Mouse (Mus musculus): Measurements from ENCODE around the gene Sag. TPM values are rescaled to one million over a fixed set of nuclear protein-coding genes. Genes with fewer than 3 reads are reported as not detected.

Gene Sag
- polyA plus RNA-seq, 1 experiment from 2014 or later = 0.50 TPM

GRCm38 (mm10) chr1:87854851-87855251 lies 51.4 kb downstream of the Sag start:
- Histone ChIP-seq H3K36me3 (ENCODE audit: control insufficient read depth, insufficient read depth) (no peaks in the 10 kb centered on the region), H3K4me1 (ENCODE audit: control insufficient read depth, low read depth, low read length) (peaks cover 36% of the 10 kb centered on the region), H3K27me3 (ENCODE audit: control insufficient read depth, insufficient read depth, low read depth, low read length) (no peaks in the 10 kb centered on the region), H3K9ac (ENCODE audit: low read depth, low read length) (no peak overlapping the region), H3K4me2 (ENCODE audit: low read depth, low read length) (peak overlapping the region; percentile 94; the same call in 1 of the 2 replicates), H3K9me3 (replicated peaks; ENCODE audit: control insufficient read depth, low read length) (no peaks in the 10 kb centered on the region), H3K27ac (ENCODE audit: low read length) (no peak overlapping the region), H3K4me3 (ENCODE audit: low read depth, low read length) (peak overlapping the region; percentile 86)
- ATAC-seq (ENCODE audit: low read depth) = no peak
- WGBS (ENCODE audit: insufficient replicate concordance) = 17% methylated on average over 2 of the region's 2 CpGs

- Histone ChIP-seq H3K4me3 (ENCODE audit: low read depth, low read length) (no peak overlapping the region), H3K9me3 (replicated peaks; ENCODE audit: control insufficient read depth, low read length) (no peaks in the 10 kb centered on the region), H3K36me3 (ENCODE audit: control insufficient read depth, insufficient read depth) (no peaks in the 10 kb centered on the region), H3K9ac (ENCODE audit: low read depth, low read length) (no peak overlapping the region), H3K27me3 (ENCODE audit: control insufficient read depth, insufficient read depth, low read depth, low read length) (no peaks in the 10 kb centered on the region), H3K4me1 (ENCODE audit: control insufficient read depth, low read depth, low read length) (peaks cover 36% of the 10 kb centered on the region), H3K4me2 (ENCODE audit: low read depth, low read length) (no peak overlapping the region), H3K27ac (ENCODE audit: low read length) (no peak overlapping the region)
- 81% methylated on average over 1 of the region's 1 CpGs for WGBS (ENCODE audit: insufficient replicate concordance)
- ATAC-seq (ENCODE audit: low read depth) = no peak
Measured at GRCm38 (mm10) chr1:87855522-87855921, 52.0 kb downstream of the Sag start.

GRCm38 (mm10) chr1:87856823-87857222 lies 53.3 kb downstream of the Sag start:
- H3K4me1 ChIP-seq (ENCODE audit: control insufficient read depth, low read depth, low read length) = peaks cover 36% of the 10 kb centered on the region
- no peak overlapping the region for H3K9ac ChIP-seq (ENCODE audit: low read depth, low read length)
- H3K4me3 ChIP-seq (ENCODE audit: low read depth, low read length) = no peak overlapping the region
- H3K4me2 ChIP-seq (ENCODE audit: low read depth, low read length) = no peak overlapping the region
- WGBS (ENCODE audit: insufficient replicate concordance) = 44% methylated on average over 3 of the region's 3 CpGs
- H3K27ac ChIP-seq (ENCODE audit: low read length) = no peak overlapping the region
- H3K36me3 ChIP-seq (ENCODE audit: control insufficient read depth, insufficient read depth) = no peaks in the 10 kb centered on the region
- no peak for ATAC-seq (ENCODE audit: low read depth)
- H3K9me3 ChIP-seq (replicated peaks; ENCODE audit: control insufficient read depth, low read length) = no peaks in the 10 kb centered on the region
- H3K27me3 ChIP-seq (ENCODE audit: control insufficient read depth, insufficient read depth, low read depth, low read length) = no peaks in the 10 kb centered on the region

- Histone ChIP-seq H3K9ac (ENCODE audit: low read depth, low read length) (no peak overlapping the region), H3K4me1 (ENCODE audit: control insufficient read depth, low read depth, low read length) (peaks cover 30% of the 10 kb centered on the region), H3K9me3 (replicated peaks; ENCODE audit: control insufficient read depth, low read length) (no peaks in the 10 kb centered on the region), H3K4me2 (ENCODE audit: low read depth, low read length) (no peak overlapping the region), H3K36me3 (ENCODE audit: control insufficient read depth, insufficient read depth) (no peaks in the 10 kb centered on the region), H3K4me3 (ENCODE audit: low read depth, low read length) (no peak overlapping the region), H3K27me3 (ENCODE audit: control insufficient read depth, insufficient read depth, low read depth, low read length) (no peaks in the 10 kb centered on the region), H3K27ac (ENCODE audit: low read length) (no peak overlapping the region)
- WGBS (ENCODE audit: insufficient replicate concordance) = 77% methylated on average over 1 of the region's 1 CpGs
- no peak for ATAC-seq (ENCODE audit: low read depth)
Measured at GRCm38 (mm10) chr1:87858031-87858430, 54.6 kb downstream of the Sag start.

- Histone ChIP-seq H3K27ac (ENCODE audit: low read length) (no peak overlapping the region), H3K9ac (ENCODE audit: low read depth, low read length) (no peak overlapping the region), H3K4me1 (ENCODE audit: control insufficient read depth, low read depth, low read length) (peaks cover 30% of the 10 kb centered on the region), H3K9me3 (replicated peaks; ENCODE audit: control insufficient read depth, low read length) (no peaks in the 10 kb centered on the region), H3K27me3 (ENCODE audit: control insufficient read depth, insufficient read depth, low read depth, low read length) (no peaks in the 10 kb centered on the region), H3K36me3 (ENCODE audit: control insufficient read depth, insufficient read depth) (no peaks in the 10 kb centered on the region), H3K4me3 (ENCODE audit: low read depth, low read length) (no peak overlapping the region), H3K4me2 (ENCODE audit: low read depth, low read length) (no peak overlapping the region)
- 65% methylated on average over 2 of the region's 2 CpGs for WGBS (ENCODE audit: insufficient replicate concordance)
- ATAC-seq (ENCODE audit: low read depth) = no peak
Measured at GRCm38 (mm10) chr1:87858529-87858928, 55.0 kb downstream of the Sag start.

GRCm38 (mm10) chr1:87863602-87864001 lies 60.1 kb downstream of the Sag start:
- H3K9me3 ChIP-seq (replicated peaks; ENCODE audit: control insufficient read depth, low read length) = no peaks in the 10 kb centered on the region
- H3K4me1 ChIP-seq (ENCODE audit: control insufficient read depth, low read depth, low read length) = peaks cover 7% of the 10 kb centered on the region
- no peak overlapping the region for H3K4me3 ChIP-seq (ENCODE audit: low read depth, low read length)
- no peaks in the 10 kb centered on the region for H3K27me3 ChIP-seq (ENCODE audit: control insufficient read depth, insufficient read depth, low read depth, low read length)
- no peak overlapping the region for H3K4me2 ChIP-seq (ENCODE audit: low read depth, low read length)
- ATAC-seq (ENCODE audit: low read depth) = no peak
- no peak overlapping the region for H3K9ac ChIP-seq (ENCODE audit: low read depth, low read length)
- no peaks in the 10 kb centered on the region for H3K36me3 ChIP-seq (ENCODE audit: control insufficient read depth, insufficient read depth)
- no peak overlapping the region for H3K27ac ChIP-seq (ENCODE audit: low read length)
- 53% methylated on average over 3 of the region's 3 CpGs for WGBS (ENCODE audit: insufficient replicate concordance)

GRCm38 (mm10) chr1:87864889-87865288 lies 61.4 kb downstream of the Sag start:
- Histone ChIP-seq H3K27me3 (ENCODE audit: control insufficient read depth, insufficient read depth, low read depth, low read length) (no peaks in the 10 kb centered on the region), H3K36me3 (ENCODE audit: control insufficient read depth, insufficient read depth) (no peaks in the 10 kb centered on the region), H3K4me2 (ENCODE audit: low read depth, low read length) (no peak overlapping the region), H3K27ac (ENCODE audit: low read length) (no peak overlapping the region), H3K9ac (ENCODE audit: low read depth, low read length) (no peak overlapping the region), H3K4me3 (ENCODE audit: low read depth, low read length) (no peak overlapping the region), H3K4me1 (ENCODE audit: control insufficient read depth, low read depth, low read length) (peaks cover 2% of the 10 kb centered on the region; the same call in 1 of the 2 replicates), H3K9me3 (replicated peaks; ENCODE audit: control insufficient read depth, low read length) (no peaks in the 10 kb centered on the region)
- no peak for ATAC-seq (ENCODE audit: low read depth)

GRCm38 (mm10) chr1:87866672-87867071 lies 63.2 kb downstream of the Sag start:
- ATAC-seq (ENCODE audit: low read depth) = no peak
- Histone ChIP-seq H3K4me3 (ENCODE audit: low read depth, low read length) (no peak overlapping the region), H3K27me3 (ENCODE audit: control insufficient read depth, insufficient read depth, low read depth, low read length) (no peaks in the 10 kb centered on the region), H3K4me2 (ENCODE audit: low read depth, low read length) (no peak overlapping the region), H3K9ac (ENCODE audit: low read depth, low read length) (no peak overlapping the region), H3K27ac (ENCODE audit: low read length) (no peak overlapping the region), H3K4me1 (ENCODE audit: control insufficient read depth, low read depth, low read length) (peaks cover 2% of the 10 kb centered on the region; the same call in 1 of the 2 replicates), H3K36me3 (ENCODE audit: control insufficient read depth, insufficient read depth) (no peaks in the 10 kb centered on the region), H3K9me3 (replicated peaks; ENCODE audit: control insufficient read depth, low read length) (no peaks in the 10 kb centered on the region)
- 55% methylated on average over 1 of the region's 1 CpGs for WGBS (ENCODE audit: insufficient replicate concordance)

- H3K9ac ChIP-seq (ENCODE audit: low read depth, low read length) = no peak overlapping the region
- no peak overlapping the region for H3K4me2 ChIP-seq (ENCODE audit: low read depth, low read length)
- peaks cover 4% of the 10 kb centered on the region for H3K4me1 ChIP-seq (ENCODE audit: control insufficient read depth, low read depth, low read length)
- H3K27me3 ChIP-seq (ENCODE audit: control insufficient read depth, insufficient read depth, low read depth, low read length) = no peaks in the 10 kb centered on the region
- ATAC-seq (ENCODE audit: low read depth) = no peak
- no peak overlapping the region for H3K27ac ChIP-seq (ENCODE audit: low read length)
- no peaks in the 10 kb centered on the region for H3K9me3 ChIP-seq (replicated peaks; ENCODE audit: control insufficient read depth, low read length)
- H3K36me3 ChIP-seq (ENCODE audit: control insufficient read depth, insufficient read depth) = no peaks in the 10 kb centered on the region
- no peak overlapping the region for H3K4me3 ChIP-seq (ENCODE audit: low read depth, low read length)
Measured at GRCm38 (mm10) chr1:87871546-87871945, 68.1 kb downstream of the Sag start.

- H3K27ac ChIP-seq (ENCODE audit: low read length) = no peak overlapping the region
- no peaks in the 10 kb centered on the region for H3K9me3 ChIP-seq (replicated peaks; ENCODE audit: control insufficient read depth, low read length)
- no peak overlapping the region for H3K4me3 ChIP-seq (ENCODE audit: low read depth, low read length)
- peaks cover 11% of the 10 kb centered on the region for H3K4me1 ChIP-seq (ENCODE audit: control insufficient read depth, low read depth, low read length)
- ATAC-seq (ENCODE audit: low read depth) = no peak
- no peak overlapping the region for H3K4me2 ChIP-seq (ENCODE audit: low read depth, low read length)
- no peaks in the 10 kb centered on the region for H3K36me3 ChIP-seq (ENCODE audit: control insufficient read depth, insufficient read depth)
- H3K27me3 ChIP-seq (ENCODE audit: control insufficient read depth, insufficient read depth, low read depth, low read length) = no peaks in the 10 kb centered on the region
- H3K9ac ChIP-seq (ENCODE audit: low read depth, low read length) = no peak overlapping the region
Measured at GRCm38 (mm10) chr1:87873081-87873480, 69.6 kb downstream of the Sag start.

All from liver, embryonic 16.5 days (tissue).